Mouse (Mus musculus) kidney, adult 2 months (tissue): ENCODE data around the gene Tktl1. TPM values are rescaled to one million over a fixed set of nuclear protein-coding genes. Genes with fewer than 3 reads are reported as not detected.
"Not testable (repeated sequence)": the region's sequence is repeated elsewhere in the genome, so short reads cannot be mapped to it uniquely, and the experiment has no call there.

Experiments
- DNase-seq: peaks from one replicate; pipeline ENCODE4 v3.0.0; 2021
- H3K27ac ChIP-seq: fragments of 200-500 bp; 2 replicates; pipeline ENCODE4 v1.5.1; 2012; ENCODE audit warnings: low read depth, low read length, control low read depth, inconsistent platforms; ENCODE audit not compliant: insufficient read depth
- H3K27me3 ChIP-seq: fragments of 200-500 bp; replicated peaks from 2 replicates; pipeline ENCODE4 v1.6.1; 2012; ENCODE audit warnings: mild to moderate bottlenecking, moderate library complexity, low read length, inconsistent platforms; ENCODE audit not compliant: control insufficient read depth, insufficient read depth
- H3K36me3 ChIP-seq: fragments of 200-500 bp; 2 replicates; pipeline ENCODE4 v1.6.1; 2012; ENCODE audit warnings: mild to moderate bottlenecking, moderate library complexity, low read length, inconsistent platforms; ENCODE audit not compliant: control insufficient read depth, insufficient read depth
- H3K4me1 ChIP-seq: fragments of 200-500 bp; 2 replicates; pipeline ENCODE4 v1.6.1; 2011; ENCODE audit warnings: low read length; ENCODE audit not compliant: control insufficient read depth, insufficient read depth
- H3K4me3 ChIP-seq: fragments of 200-500 bp; 2 replicates; pipeline ENCODE4 v1.5.1; 2011; ENCODE audit warnings: mild to moderate bottlenecking, low read depth, low read length, control low read depth; ENCODE audit not compliant: insufficient read depth
- CTCF ChIP-seq: fragments of 200-500 bp; conservative IDR thresholded peaks from 2 replicates; pipeline ENCODE4 v1.5.1; 2011; ENCODE audit warnings: low read depth, mild to moderate bottlenecking, control low read depth, low read length, moderate library complexity, mixed read lengths; ENCODE audit not compliant: insufficient read depth, insufficient read length
- POLR2A ChIP-seq: fragments of 200-500 bp; IDR thresholded peaks from one replicate; pipeline ENCODE4 v1.6.1; 2011; ENCODE audit warnings: low read depth, low read length, control low read depth
- WGBS: fragments of 180-500 bp; shearing (Covaris S2); methylation state at CpG from one replicate; pipeline ENCODE4 v1.1.7; 2018; 5-methylcytosine and 5-hydroxymethylcytosine counted together
- polyA plus RNA-seq: library from polyadenylated mRNA; depleted of rRNA; stranded (reverse); fragments of >200 nt; gene quantifications from 2 replicates; pipeline ENCODE4 v1.2.3, GENCODE M21; 2012; rRNA removed

Gene Tktl1
- polyA plus RNA-seq = not detected in 2 replicates

GRCm38 (mm10) chrX:74176959-74177358 lies at the start of gene Tktl1:
Tktl1 (plus strand) TSS chrX:74177259.
- Histone ChIP-seq H3K27me3 (no peaks in the 10 kb centered on the region), H3K4me3 (no peak within 1 kb of the TSS), H3K36me3 (no peaks in the 10 kb centered on the region), H3K27ac (no peak within 1 kb of the TSS), H3K4me1 (no peaks in the 10 kb centered on the region)
- WGBS = 93% methylated on average over 17 of the region's 17 CpGs
- TF ChIP-seq CTCF (no peak), POLR2A (no peak)
- no peak for DNase-seq

GRCm38 (mm10) chrX:74135263-74135662 lies 41.8 kb upstream of the Tktl1 start, which contains the start of gene Mecp2:
Mecp2 (minus strand) TSS chrX:74135363.
- 32% methylated on average over 1 of the region's 1 CpGs for WGBS
- H3K36me3 ChIP-seq, H3K4me1 ChIP-seq, H3K27ac ChIP-seq, H3K27me3 ChIP-seq, H3K4me3 ChIP-seq, DNase-seq: not testable (repeated sequence)

DNA sequence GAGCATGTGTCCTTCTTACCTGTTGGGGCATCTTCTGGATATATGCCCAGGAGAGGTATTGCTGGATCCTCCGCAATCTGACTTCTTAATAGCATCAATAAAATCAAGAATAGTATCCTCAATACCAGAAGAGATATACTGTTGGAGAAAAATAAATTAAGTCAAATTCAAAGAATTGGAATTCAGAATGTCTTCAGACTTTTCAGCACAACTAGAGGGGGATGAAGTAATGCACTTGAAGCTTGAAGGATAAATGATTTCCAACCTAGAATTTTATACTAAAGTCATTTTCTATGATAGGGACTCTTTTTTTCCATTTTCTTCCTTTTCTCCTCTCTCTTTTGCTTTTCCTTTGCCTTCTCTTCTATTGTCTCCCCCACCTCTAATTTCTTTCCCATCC lies 9.3 kb upstream of the Tktl1 start, which contains the start of gene Tex28:
Gene Tex28, minus strand, starts transcription at position 101 of the 400 bp plus-strand sequence.
- no peaks in the 10 kb centered on the region for H3K36me3 ChIP-seq
- no peaks in the 10 kb centered on the region for H3K27me3 ChIP-seq
- H3K27ac ChIP-seq = no peak within 1 kb of the TSS
- H3K4me3 ChIP-seq = no peak within 1 kb of the TSS
- DNase-seq = no peak
- TF ChIP-seq POLR2A (no peak), CTCF (no peak)
- no peaks in the 10 kb centered on the region for H3K4me1 ChIP-seq
- 96% methylated on average over 1 of the region's 1 CpGs for WGBS

GRCm38 (mm10) chrX:74203556-74203955 lies 26.5 kb downstream of the Tktl1 start:
- TF ChIP-seq POLR2A (no peak), CTCF (no peak)
- H3K27ac ChIP-seq = no peak overlapping the region
- WGBS = 86% methylated on average over 2 of the region's 2 CpGs
- H3K4me3 ChIP-seq = no peak overlapping the region
- no peaks in the 10 kb centered on the region for H3K27me3 ChIP-seq
- no peaks in the 10 kb centered on the region for H3K36me3 ChIP-seq
- no peak for DNase-seq
- H3K4me1 ChIP-seq = no peaks in the 10 kb centered on the region

GRCm38 (mm10) chrX:74218496-74218895 lies 41.4 kb downstream of the Tktl1 start:
- Histone ChIP-seq H3K27me3 (no peaks in the 10 kb centered on the region), H3K4me1 (no peaks in the 10 kb centered on the region), H3K27ac (no peak overlapping the region), H3K4me3 (no peak overlapping the region), H3K36me3 (no peaks in the 10 kb centered on the region)
- no peak for TF ChIP-seq POLR2A
- WGBS = 83% methylated on average over 4 of the region's 4 CpGs
- DNase-seq = no peak

- H3K27me3 ChIP-seq = no peaks in the 10 kb centered on the region
- TF ChIP-seq CTCF (no peak), POLR2A (no peak)
Measured at GRCm38 (mm10) chrX:74219449-74219848, 42.4 kb downstream of the Tktl1 start.

DNA sequence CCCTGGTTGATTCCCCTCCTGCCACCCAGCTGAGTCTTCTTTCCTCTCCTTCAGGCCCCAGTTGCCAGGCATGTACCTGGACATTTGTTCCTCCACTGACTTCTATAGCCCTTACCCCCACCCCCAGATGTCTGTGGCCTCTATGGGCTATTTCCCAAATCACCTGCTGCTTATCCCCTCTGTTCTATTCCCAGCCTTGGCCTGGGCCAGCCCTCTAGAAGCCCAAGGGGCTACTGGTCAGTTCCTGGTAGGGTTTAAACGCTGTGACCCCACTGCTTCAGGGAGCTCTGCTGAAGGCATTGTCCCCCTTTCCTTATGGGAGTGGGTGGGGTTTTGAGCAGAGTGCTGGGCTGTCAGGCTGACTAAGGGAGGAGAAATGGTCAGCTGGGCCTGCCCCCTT lies 43.0 kb downstream of the Tktl1 start:
- 36% methylated on average over 1 of the region's 1 CpGs for WGBS
- H3K36me3 ChIP-seq, DNase-seq, H3K4me1 ChIP-seq, H3K4me3 ChIP-seq, H3K27ac ChIP-seq, H3K27me3 ChIP-seq: not testable (repeated sequence)

More at GRCm38 (mm10) chrX:74219449-74219848, 42.4 kb downstream of the Tktl1 start:
- DNase-seq = no peak
- Histone ChIP-seq H3K27ac (no peak overlapping the region), H3K4me3 (no peak overlapping the region), H3K4me1 (no peaks in the 10 kb centered on the region), H3K36me3 (no peaks in the 10 kb centered on the region)
- WGBS = 43% methylated on average over 13 of the region's 13 CpGs

GRCm38 (mm10) chrX:74230038-74230437 lies 53.0 kb downstream of the Tktl1 start:
- WGBS = 56% methylated on average over 1 of the region's 1 CpGs
- Histone ChIP-seq H3K27me3 (no peaks in the 10 kb centered on the region), H3K4me3 (no peak overlapping the region), H3K4me1 (no peaks in the 10 kb centered on the region), H3K36me3 (no peaks in the 10 kb centered on the region), H3K27ac (no peak overlapping the region)
- no peak for TF ChIP-seq CTCF
- no peak for TF ChIP-seq POLR2A
- DNase-seq = no peak
